Mouse (Mus musculus): ENCODE measurements around the gene Nrn1l.

Gene Nrn1l

GRCm38 (mm10) chr8:105893339-105893738 lies at the start of gene Nrn1l:
TSS of gene Nrn1l (plus strand) at chr8:105893567.
- peak; percentile 80 to 89 for DNase-seq

- DNase-seq: no peak
These were observed 46.7 kb upstream of the Nrn1l start for GRCm38 (mm10) chr8:105846678-105847077.

- no peak for DNase-seq
These were observed 43.4 kb upstream of the Nrn1l start for GRCm38 (mm10) chr8:105850014-105850413.

GRCm38 (mm10) chr8:105850611-105851010 lies 42.8 kb upstream of the Nrn1l start:
- no peak for DNase-seq

GRCm38 (mm10) chr8:105851651-105852143 lies 41.7 kb upstream of the Nrn1l start:
- DNase-seq: peak; percentile 94 to 95

- no peak for DNase-seq
These were observed 41.1 kb upstream of the Nrn1l start for GRCm38 (mm10) chr8:105852146-105852729.

GRCm38 (mm10) chr8:105853178-105853577 lies 40.2 kb upstream of the Nrn1l start, which contains the start of gene Cenpt:
TSS of gene Cenpt (minus strand) at chr8:105853278.
- DNase-seq: no peak

GRCm38 (mm10) chr8:105854303-105854702 lies 39.1 kb upstream of the Nrn1l start:
- DNase-seq: peak; percentile 20 to 41

- DNase-seq: peak; percentile 95 to 97
These were observed 38.6 kb upstream of the Nrn1l start, which contains the start of gene Thap11 for GRCm38 (mm10) chr8:105854715-105855216. TSS of gene Thap11 (plus strand) at chr8:105855132.

- DNase-seq: peak; percentile 67 to 79
These were observed 37.9 kb upstream of the Nrn1l start for GRCm38 (mm10) chr8:105855248-105856167.

GRCm38 (mm10) chr8:105856168-105856835 lies 37.1 kb upstream of the Nrn1l start:
- DNase-seq: no peak

- no peak for DNase-seq
These were observed 34.9 kb upstream of the Nrn1l start for GRCm38 (mm10) chr8:105858495-105858894.

- DNase-seq: no peak
These were observed 34.1 kb upstream of the Nrn1l start for GRCm38 (mm10) chr8:105859314-105859713.

- peak; percentile 95 to 98 for DNase-seq
These were observed 33.0 kb upstream of the Nrn1l start, which contains the start of gene Nutf2 for GRCm38 (mm10) chr8:105860143-105860981. TSS of gene Nutf2 (plus strand) at chr8:105860580.

- peak; percentile 27 to 55 for DNase-seq
These were observed 31.4 kb upstream of the Nrn1l start for GRCm38 (mm10) chr8:105861951-105862350.

GRCm38 (mm10) chr8:105866364-105867029 lies 26.9 kb upstream of the Nrn1l start:
- DNase-seq: peak in 1 of 2 experiments; percentile 18

GRCm38 (mm10) chr8:105874301-105874700 lies 19.1 kb upstream of the Nrn1l start:
- DNase-seq: no peak

GRCm38 (mm10) chr8:105880754-105881520 lies 12.4 kb upstream of the Nrn1l start, which contains the start of gene Edc4:
TSS of gene Edc4 (plus strand) at chr8:105880881.
- DNase-seq: peak; percentile 91 to 92

GRCm38 (mm10) chr8:105889756-105890465 lies 3.5 kb upstream of the Nrn1l start:
- no peak for DNase-seq

- no peak for DNase-seq
These were observed 2.5 kb upstream of the Nrn1l start for GRCm38 (mm10) chr8:105890870-105891269.
